Mouse (Mus musculus) urinary bladder, adult 2 months (tissue): ENCODE measurements around the gene Pepd. TPM values are rescaled to one million over a fixed set of nuclear protein-coding genes. Genes with fewer than 3 reads are reported as not detected.

Experiments used
- DNase-seq: peaks from one replicate; pipeline ENCODE4 v3.0.0; 2022; ENCODE audit warnings: low spot score
- polyA plus RNA-seq: library from polyadenylated mRNA; depleted of rRNA; stranded (reverse); fragments of >200 nt; gene quantifications from 2 replicates; pipeline ENCODE4 v1.2.3, GENCODE M21; 2012

Gene Pepd
- polyA plus RNA-seq, 1 experiment: 63.9 TPM

DNA sequence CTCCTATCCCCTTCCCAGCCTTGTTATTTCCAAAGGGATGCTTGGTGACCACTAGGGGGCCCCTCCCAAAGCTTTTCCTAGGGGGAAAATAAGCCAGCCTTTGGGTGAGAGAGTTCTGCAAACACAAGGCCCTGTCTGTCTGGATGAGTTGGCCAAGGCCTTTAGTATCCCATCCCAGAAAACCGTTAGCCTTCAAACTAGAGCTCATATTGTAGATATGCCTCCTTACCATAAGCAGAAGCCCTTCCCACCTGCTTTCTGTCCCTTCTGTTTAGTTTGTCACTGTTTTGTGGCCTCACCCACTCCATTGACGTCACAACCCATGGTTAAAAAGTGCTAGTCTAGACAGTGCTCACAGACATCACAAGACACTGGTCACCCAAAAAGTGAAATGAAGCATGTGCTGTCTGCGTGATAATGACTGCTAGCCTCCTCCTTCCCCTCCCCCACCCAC lies 114.7 kb downstream of the Pepd start:
- DNase-seq: no peak

- DNase-seq: no peak
Observed at GRCm38 (mm10) chr7:35027801-35028420, 115.7 kb downstream of the Pepd start.

GRCm38 (mm10) chr7:35028559-35028958 lies 116.4 kb downstream of the Pepd start:
- DNase-seq: no peak

DNA sequence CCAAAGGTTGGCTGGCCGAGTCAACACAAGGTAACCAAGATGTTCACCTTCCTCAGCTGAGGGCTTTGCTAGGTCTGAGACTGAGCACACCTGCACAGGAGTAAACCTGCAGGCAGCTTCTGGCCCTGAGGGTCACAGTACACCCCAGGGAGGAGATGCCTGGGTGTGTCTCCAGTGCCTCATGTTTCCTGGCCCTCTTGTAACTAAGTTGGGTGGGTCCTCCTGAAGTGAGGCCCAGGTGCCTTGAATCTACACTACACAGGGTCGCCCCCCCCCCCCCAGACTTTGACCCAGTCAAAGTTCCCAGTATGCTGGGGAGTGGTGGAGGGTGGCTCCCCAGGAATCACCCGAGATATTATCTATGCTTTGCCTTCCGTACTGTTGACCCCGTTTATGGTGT lies 117.0 kb downstream of the Pepd start:
- DNase-seq: no peak

DNA sequence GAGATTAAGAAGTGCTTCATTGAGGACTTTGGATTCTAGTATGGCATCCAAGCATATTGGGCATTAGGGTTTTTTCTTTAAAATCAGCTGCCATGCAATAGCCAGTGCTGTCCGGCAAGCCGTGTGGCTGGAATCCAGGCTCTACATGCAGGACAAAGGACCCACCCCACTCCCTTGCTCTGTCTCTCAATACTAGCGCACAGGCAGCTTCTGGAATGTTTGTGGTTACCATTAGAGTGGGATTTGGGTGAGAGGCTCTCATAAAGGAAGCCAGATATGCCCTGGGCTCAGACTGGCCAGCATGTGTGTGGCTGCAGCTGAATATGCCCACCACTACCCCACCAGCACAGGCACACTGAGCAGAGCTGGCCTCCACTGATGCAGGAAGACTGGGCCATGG lies 117.5 kb downstream of the Pepd start:
- DNase-seq: no peak

DNA sequence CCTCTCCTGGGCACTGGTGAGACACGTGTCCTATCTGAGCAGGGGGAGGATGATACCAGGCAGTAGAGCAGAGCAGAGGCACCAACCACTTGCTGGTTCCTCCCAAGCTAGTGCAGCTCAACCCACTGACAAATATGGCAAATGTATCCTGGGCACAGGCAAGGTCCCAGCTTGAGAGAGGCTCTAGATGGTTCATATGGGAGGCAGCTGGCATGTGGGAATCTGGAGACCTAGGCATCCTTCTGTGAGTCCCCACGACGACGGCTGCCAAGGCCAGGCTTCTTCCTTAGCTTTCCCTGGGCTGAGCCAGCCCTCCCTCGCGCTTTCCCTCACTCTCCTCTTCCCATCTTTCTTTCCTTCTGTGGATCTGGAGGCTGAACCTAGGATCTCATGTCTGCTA lies 118.4 kb downstream of the Pepd start:
- no peak for DNase-seq

GRCm38 (mm10) chr7:35035141-35035553 lies 123.0 kb downstream of the Pepd start:
- no peak for DNase-seq

GRCm38 (mm10) chr7:35035565-35035964 lies 123.4 kb downstream of the Pepd start:
- no peak for DNase-seq

GRCm38 (mm10) chr7:35036266-35036731 lies 124.1 kb downstream of the Pepd start:
- no peak for DNase-seq

GRCm38 (mm10) chr7:35037408-35037807 lies 125.2 kb downstream of the Pepd start:
- no peak for DNase-seq

- no peak for DNase-seq
Observed at GRCm38 (mm10) chr7:35040176-35040972, 128.2 kb downstream of the Pepd start.

DNA sequence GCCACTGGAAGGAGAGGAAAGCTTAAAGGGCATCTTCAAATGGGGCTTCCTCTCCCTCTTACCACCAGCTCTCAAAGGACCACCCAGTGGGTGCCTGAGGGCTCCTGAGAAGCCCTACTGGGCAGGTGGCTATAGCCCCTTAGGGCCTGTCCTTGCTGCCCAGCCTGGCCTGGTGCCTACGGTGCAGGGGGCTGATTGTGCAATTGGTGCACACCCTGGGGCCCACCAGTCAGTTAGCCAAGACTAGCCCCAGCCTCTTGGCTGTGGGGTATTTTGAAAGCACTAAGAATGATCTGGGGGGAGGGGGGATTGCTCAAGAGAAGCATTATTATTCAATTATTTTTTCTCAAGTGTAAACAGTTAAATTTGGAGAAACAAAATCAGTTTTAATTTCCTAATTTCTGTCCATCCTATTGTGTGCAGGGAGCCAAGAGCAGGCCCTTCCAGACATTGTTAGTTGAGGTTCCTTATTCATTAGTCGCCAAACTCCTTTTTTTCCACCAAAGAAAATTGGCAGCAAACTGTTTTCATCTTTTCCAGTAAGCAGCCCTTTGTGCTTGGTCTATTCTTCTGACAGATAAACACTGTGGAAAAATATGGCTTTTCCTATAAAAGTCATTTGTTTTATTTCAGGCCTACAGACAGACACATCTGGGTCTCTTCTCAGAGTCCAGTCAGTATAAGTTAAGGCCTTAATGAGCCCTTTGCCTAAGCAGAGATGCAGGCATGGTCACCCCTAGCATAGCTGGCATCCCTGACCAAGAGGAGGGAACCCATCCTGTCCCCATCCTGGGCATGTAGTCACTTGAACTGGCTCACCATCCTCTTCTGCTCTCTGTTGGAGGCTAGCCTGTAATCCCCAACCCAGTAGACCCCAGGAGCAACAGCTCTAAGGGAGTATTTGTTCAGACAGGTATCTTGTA lies 129.4 kb downstream of the Pepd start:
- no peak for DNase-seq

- DNase-seq: no peak
Observed at GRCm38 (mm10) chr7:35042209-35042554, 130.0 kb downstream of the Pepd start.

GRCm38 (mm10) chr7:35042759-35043217 lies 130.6 kb downstream of the Pepd start:
- no peak for DNase-seq

- DNase-seq: no peak
Observed at GRCm38 (mm10) chr7:35043266-35043817, 131.2 kb downstream of the Pepd start.

- DNase-seq: no peak
Observed at GRCm38 (mm10) chr7:35044719-35045118, 132.5 kb downstream of the Pepd start.

DNA sequence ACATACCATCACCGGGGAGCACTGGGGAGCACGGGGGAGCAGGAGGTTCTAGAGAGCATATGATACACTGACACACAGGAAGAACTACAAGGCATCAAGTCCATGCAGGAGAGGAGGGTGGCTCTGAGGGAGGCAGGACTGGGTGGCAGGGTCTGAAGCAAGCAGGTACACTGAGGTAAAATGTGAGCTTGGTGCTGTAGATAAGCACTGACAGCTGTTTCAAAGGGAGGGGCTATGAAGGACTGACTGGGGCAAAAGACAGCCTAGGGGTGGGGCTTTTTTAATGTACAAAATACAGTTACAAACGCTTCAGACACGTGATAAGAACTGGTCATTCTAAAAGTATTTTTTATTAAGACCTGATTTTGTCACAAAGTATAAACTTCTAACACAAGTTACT lies 133.9 kb downstream of the Pepd start:
- DNase-seq: no peak

- DNase-seq: no peak
Observed at GRCm38 (mm10) chr7:35050540-35050939, 138.4 kb downstream of the Pepd start.

GRCm38 (mm10) chr7:35053161-35053560 lies 141.0 kb downstream of the Pepd start:
- DNase-seq: no peak

DNA sequence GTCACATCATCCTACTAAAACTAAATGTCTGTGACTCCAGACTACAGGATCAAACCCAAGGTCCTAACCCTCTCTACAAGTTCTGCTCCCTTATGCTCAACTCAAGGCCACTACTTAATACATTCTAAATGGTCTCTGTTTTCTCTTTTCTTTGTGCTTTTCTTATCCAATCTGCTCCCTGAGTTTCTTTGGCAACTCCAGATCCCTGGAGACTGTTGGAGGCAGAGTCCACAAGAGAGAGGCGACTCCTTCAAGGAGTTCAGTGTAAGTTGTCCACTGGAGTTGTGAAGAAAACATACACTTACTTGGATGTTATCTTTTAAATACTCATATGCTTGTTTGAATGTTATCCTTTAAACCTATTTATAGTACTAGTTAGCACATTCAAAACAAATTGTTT lies 142.1 kb downstream of the Pepd start:
- DNase-seq: no peak

GRCm38 (mm10) chr7:35054977-35055618 lies 142.9 kb downstream of the Pepd start:
- no peak for DNase-seq
